Mouse (Mus musculus) myocyte (in vitro differentiated cells): ENCODE measurements around the gene Pnpla2.

Experiments used
- TCF12 ChIP-seq: IDR thresholded peaks from one replicate; pipeline ENCODE4 v1.6.1; 2011; ENCODE audit warnings: mild to moderate bottlenecking, control low read depth; ENCODE audit not compliant: poor library complexity, insufficient read depth, severe bottlenecking
- USF1 ChIP-seq: IDR thresholded peaks from one replicate; pipeline ENCODE4 v1.6.1; 2011; ENCODE audit warnings: low read depth, mild to moderate bottlenecking, control low read depth, moderate library complexity

GRCm38 (mm10) chr7:141492738-141493137, 37.7 kb downstream of the Pnpla2 start:
- TF ChIP-seq TCF12 (no peak), USF1 (no peak)
